In genomic region chr5:122881313-122881712, GRCm38 (mm10) we compare ENCODE assay signal across 8 mouse cellular contexts. TPM values are rescaled to one million over a fixed set of nuclear protein-coding genes. Genes with fewer than 3 reads are reported as not detected.
DNase-seq lines count a peak whose midpoint lies in the region; ATAC-seq and TF ChIP-seq lines count a peak whose summit lies in the region.
"Had no signal": no experiment of that assay in that cellular context is flagged by ENCODE, and none has a peak within 500 bp of the region (broad histone marks: within the 10 kb centered on the region; RNA-seq: fewer than 3 reads in every experiment).

No protein-coding gene starts in this region.

- peak; percentile 38 for DNase-seq in T-cell, adult 2 months (ENCODE audit: low spot score)
- DNase-seq in cerebellum, postnatal 14 days, result peak; percentile 82 to 87
- peak; percentile 61 to 79 for DNase-seq in frontal cortex, postnatal 36 days (ENCODE audit: low spot score in 2 of 2)
- DNase-seq in hindbrain, postnatal 0 days (ENCODE audit: low spot score), result peak; percentile 85
- DNase-seq in left cerebral cortex, adult 18-20 months (ENCODE audit: low spot score in 2 of 2), result peak; percentile 68 to 76
- DNase-seq in lung, postnatal 4 days, result peak; percentile 64 to 77
- DNase-seq in right cerebral cortex, postnatal 10 days (ENCODE audit: low spot score in 2 of 2), result peak; percentile 68 to 83

- WGBS in hindbrain, postnatal 0 days, result 59% methylated on average over 5 of the region's 5 CpGs

- H3K4me3 ChIP-seq in hindbrain, postnatal 0 days (ENCODE audit: low read length), result no peak overlapping the region

- H3K9ac ChIP-seq in hindbrain, postnatal 0 days (replicated peaks; ENCODE audit: low read length), result no peak overlapping the region

- no peaks in the 10 kb centered on the region for H3K4me1 ChIP-seq in hindbrain, postnatal 0 days (ENCODE audit: insufficient read depth, low read length)

- H3K27ac ChIP-seq in hindbrain, postnatal 0 days, result no peak overlapping the region
- H3K27ac ChIP-seq: macrophage had no signal

- no peaks in the 10 kb centered on the region for H3K9me3 ChIP-seq in hindbrain, postnatal 0 days (ENCODE audit: low read length)

- ATAC-seq in hindbrain, postnatal 0 days, result peak; percentile 80

- H3K4me2 ChIP-seq in hindbrain, postnatal 0 days (ENCODE audit: low read depth, low read length), result no peak overlapping the region

- peak; percentile 90 for TF ChIP-seq CTCF in hindbrain, postnatal 0 days (IDR thresholded peaks at IDR 0.05; ENCODE audit: low read depth)

- H3K27me3 ChIP-seq in hindbrain, postnatal 0 days (ENCODE audit: insufficient read depth, low read length), result no peaks in the 10 kb centered on the region

- peaks cover 47% of the 10 kb centered on the region; the same call in 1 of the 2 replicates for H3K36me3 ChIP-seq in hindbrain, postnatal 0 days (ENCODE audit: insufficient read depth, low read length)

RNA-seq across cellular contexts. Expression of gene Rnf34, which starts 31.5 kb away (rescaled TPM):
- 23.8 and 37.2 TPM in 2 replicates for total RNA-seq in hindbrain, postnatal 0 days (2014; rRNA removed)
- polyA plus RNA-seq in hindbrain, postnatal 0 days (2015; fragmentation: Nextera tagmentation; extraction: Ambion mirVana), result 43.0 and 46.2 TPM in 2 replicates
- total RNA-seq in left cerebral cortex, adult 18-20 months (2021), result 10 to 100 TPM; 51.9 to 53.3 TPM
